Mouse (Mus musculus) stomach, embryonic 16.5 days (tissue): ENCODE results near the gene Klhl36. TPM values are rescaled to one million over a fixed set of nuclear protein-coding genes. Genes with fewer than 3 reads are reported as not detected.
A peak's percentile ranks its signal among the peaks of the same experiment; 100 is the strongest.

Experiments used
- ATAC-seq: fragments of 200-750 bp; cut with Nextera tagmentation; 2 replicates; pipeline ENCODE4 v1.8.0; 2017; ENCODE audit warnings: moderate number of reproducible peaks, moderate TSS enrichment; ENCODE audit not compliant: insufficient read depth, low FRiP score
- H3K27ac ChIP-seq: fragments of 300-500 bp; sonication (generic); 2 replicates; pipeline ENCODE4 v1.5.1; 2014; ENCODE audit warnings: low read length
- H3K27me3 ChIP-seq: fragments of 300-500 bp; sonication (generic); 2 replicates; pipeline ENCODE4 v1.6.1; 2014; ENCODE audit warnings: low read length, control low read depth, mixed read lengths; ENCODE audit not compliant: control insufficient read depth, insufficient read depth
- H3K36me3 ChIP-seq: fragments of 300-500 bp; sonication (generic); 2 replicates; pipeline ENCODE4 v1.6.1; 2014; ENCODE audit warnings: low read length; ENCODE audit not compliant: control insufficient read depth, insufficient read depth
- H3K4me1 ChIP-seq: fragments of 300-500 bp; sonication (generic); 2 replicates; pipeline ENCODE4 v1.6.1; 2014; ENCODE audit warnings: low read length, control low read depth, mixed read lengths; ENCODE audit not compliant: control insufficient read depth, insufficient read depth
- H3K4me2 ChIP-seq: fragments of 300-500 bp; sonication (generic); 2 replicates; pipeline ENCODE4 v1.6.1; 2014; ENCODE audit warnings: low read depth, low read length, mixed read lengths
- H3K4me3 ChIP-seq: fragments of 300-500 bp; sonication (generic); replicated peaks from 2 replicates; pipeline ENCODE4 v1.5.1; 2014; ENCODE audit warnings: mild to moderate bottlenecking, low read length
- H3K9ac ChIP-seq: fragments of 300-500 bp; sonication (generic); 2 replicates; pipeline ENCODE4 v1.6.1; 2014; ENCODE audit warnings: low read length
- H3K9me3 ChIP-seq: fragments of 300-500 bp; sonication (generic); replicated peaks from 2 replicates; pipeline ENCODE4 v1.6.1; 2016; ENCODE audit warnings: low read length, control low read depth; ENCODE audit not compliant: control insufficient read depth
- WGBS: fragments of 180-500 bp; shearing (Covaris S2); extraction: QIAGEN DNeasy Blood & Tissue Kit; methylation state at CpG from one replicate; pipeline ENCODE4 v1.1.7; 2014; 5-methylcytosine and 5-hydroxymethylcytosine counted together
- polyA plus RNA-seq: library from polyadenylated mRNA; unstranded; fragments of >200 nt; fragmentation: Nextera tagmentation; extraction: Ambion mirVana; gene quantifications from 2 replicates; pipeline ENCODE4 v1.2.1, GENCODE M21; 2015

Klhl36 gene
- polyA plus RNA-seq, 1 experiment from 2014 or later = 10.7 TPM

DNA sequence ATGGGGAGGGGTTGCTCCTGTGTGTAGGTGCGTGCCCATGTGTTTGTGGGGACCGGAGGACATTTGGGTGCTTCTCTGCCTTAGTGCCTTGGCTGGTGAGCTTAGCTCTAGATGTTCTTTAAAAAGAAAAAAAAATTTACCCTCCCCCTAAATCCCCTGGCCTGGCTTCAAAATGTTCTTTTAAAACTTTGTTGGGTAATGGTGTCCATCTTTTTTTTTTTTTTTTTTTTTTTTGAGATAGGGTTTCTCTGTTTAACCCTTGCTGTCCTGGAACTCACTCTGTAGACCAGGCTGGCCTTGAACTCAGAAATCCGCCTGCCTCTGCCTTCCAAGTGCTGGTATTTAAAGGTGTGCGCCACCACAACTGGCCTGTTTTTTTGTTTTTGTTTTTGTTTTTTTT is 53.2 kb downstream of the Klhl36 start:
- H3K36me3 ChIP-seq = no peaks in the 10 kb centered on the region
- no peak overlapping the region for H3K27ac ChIP-seq
- no peaks in the 10 kb centered on the region for H3K27me3 ChIP-seq
- peaks cover 53% of the 10 kb centered on the region for H3K4me1 ChIP-seq
- WGBS = 83% methylated on average over 4 of the region's 4 CpGs
- no peak overlapping the region for H3K4me2 ChIP-seq
- no peak for ATAC-seq
- H3K9ac ChIP-seq = no peak overlapping the region
- H3K9me3 ChIP-seq = no peaks in the 10 kb centered on the region
- no peak overlapping the region for H3K4me3 ChIP-seq

DNA sequence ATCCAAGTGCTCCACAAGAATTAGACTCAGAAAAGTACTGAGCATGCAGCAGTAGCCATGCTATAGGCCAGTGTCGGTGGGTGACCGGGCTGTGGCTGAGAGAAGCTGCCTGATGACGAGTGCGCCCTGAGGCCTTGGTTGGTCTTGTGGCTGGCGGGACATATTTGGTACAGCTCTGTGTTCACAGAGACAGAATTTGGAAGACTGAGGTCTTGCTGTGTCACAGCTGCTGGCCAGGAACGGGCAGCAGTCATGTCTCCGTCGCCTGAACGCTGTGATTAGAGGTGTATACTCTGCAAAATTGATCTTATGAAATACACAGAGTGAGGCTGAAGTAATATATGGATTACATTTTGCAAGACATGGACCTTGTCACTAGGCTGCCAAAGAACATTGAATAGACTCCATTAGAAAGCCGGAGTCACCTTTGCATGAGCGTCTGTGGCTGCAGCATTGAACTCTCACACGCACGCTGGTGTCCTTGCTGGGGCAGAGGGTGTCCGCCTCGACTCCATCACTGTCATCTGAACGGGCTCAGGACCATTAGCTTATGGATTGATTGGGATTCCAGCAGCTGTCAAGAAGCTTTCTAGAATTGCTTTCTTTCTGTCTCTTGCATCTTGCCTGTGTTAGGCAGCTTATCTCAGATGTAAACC is 54.3 kb downstream of the Klhl36 start:
- Histone ChIP-seq H3K4me3 (no peak overlapping the region), H3K4me2 (no peak overlapping the region)
- ATAC-seq = no peak; the same call in 1 of the 2 replicates

DNA sequence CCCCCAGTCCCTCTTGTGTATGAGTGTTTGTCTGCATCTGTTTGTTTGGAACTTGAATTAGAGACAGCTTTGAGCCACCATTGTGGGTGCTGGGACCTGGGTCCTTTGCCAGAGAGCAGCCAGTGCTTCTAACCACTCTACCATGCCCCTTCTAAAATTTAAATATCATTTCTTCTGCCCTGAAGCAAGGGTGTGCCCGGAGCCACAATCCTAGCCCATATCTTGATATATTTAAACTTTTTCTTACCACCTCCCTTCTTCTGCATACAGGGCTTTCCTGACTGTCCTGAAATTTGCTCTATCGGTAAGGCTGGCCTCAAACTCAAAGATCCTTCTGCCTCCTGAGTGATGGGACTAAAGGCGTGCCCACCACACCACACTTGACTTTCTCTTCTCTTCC is 55.3 kb downstream of the Klhl36 start:
- 78% methylated on average over 3 of the region's 3 CpGs for WGBS
- no peaks in the 10 kb centered on the region for H3K27me3 ChIP-seq
- H3K27ac ChIP-seq = no peak overlapping the region
- H3K9me3 ChIP-seq = no peaks in the 10 kb centered on the region
- no peak for ATAC-seq
- peaks cover 56% of the 10 kb centered on the region for H3K4me1 ChIP-seq
- H3K9ac ChIP-seq = 0 out of 2 replicates have a peak overlapping the region, but pooled peaks have one; percentile 11
- no peak overlapping the region for H3K4me3 ChIP-seq
- H3K4me2 ChIP-seq = no peak overlapping the region
- H3K36me3 ChIP-seq = no peaks in the 10 kb centered on the region

More for the DNA sequence above, 54.3 kb downstream of the Klhl36 start:
- peak overlapping the region; percentile 6; the same call in 1 of the 2 replicates for H3K9ac ChIP-seq
- H3K27me3 ChIP-seq = no peaks in the 10 kb centered on the region
- no peaks in the 10 kb centered on the region for H3K9me3 ChIP-seq
- no peaks in the 10 kb centered on the region for H3K36me3 ChIP-seq
- H3K4me1 ChIP-seq = peaks cover 61% of the 10 kb centered on the region
- WGBS = 59% methylated on average over 16 of the region's 16 CpGs
- no peak overlapping the region for H3K27ac ChIP-seq

DNA sequence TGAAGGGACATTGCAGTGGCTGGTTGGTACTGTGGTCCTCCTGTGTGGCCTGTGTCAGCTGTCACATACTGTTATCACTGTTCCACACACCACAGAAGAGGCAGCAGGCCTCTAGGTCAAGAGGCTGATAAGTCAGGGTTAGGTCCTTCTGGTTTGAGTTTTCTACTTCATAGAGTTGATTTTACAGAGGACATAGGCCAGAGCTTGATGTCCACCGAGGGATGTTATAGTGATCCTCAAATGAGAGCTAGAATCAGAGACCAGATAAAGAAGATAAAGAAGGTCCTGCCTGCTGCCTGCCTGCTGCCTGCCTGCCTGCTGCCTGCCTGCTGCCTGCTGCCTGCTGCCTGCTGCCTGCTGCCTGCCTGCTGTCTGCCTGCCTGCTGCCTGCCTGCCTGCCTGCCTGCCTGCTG is 56.1 kb downstream of the Klhl36 start:
- no peak overlapping the region for H3K27ac ChIP-seq
- peak; percentile 64; the same call in 1 of the 2 replicates for ATAC-seq
- H3K9me3 ChIP-seq = no peaks in the 10 kb centered on the region
- 61% methylated on average over 1 of the region's 1 CpGs for WGBS
- H3K9ac ChIP-seq = no peak overlapping the region
- H3K27me3 ChIP-seq = no peaks in the 10 kb centered on the region
- peaks cover 48% of the 10 kb centered on the region for H3K4me1 ChIP-seq
- H3K4me2 ChIP-seq = no peak overlapping the region
- H3K4me3 ChIP-seq = no peak overlapping the region
- H3K36me3 ChIP-seq = no peaks in the 10 kb centered on the region

DNA sequence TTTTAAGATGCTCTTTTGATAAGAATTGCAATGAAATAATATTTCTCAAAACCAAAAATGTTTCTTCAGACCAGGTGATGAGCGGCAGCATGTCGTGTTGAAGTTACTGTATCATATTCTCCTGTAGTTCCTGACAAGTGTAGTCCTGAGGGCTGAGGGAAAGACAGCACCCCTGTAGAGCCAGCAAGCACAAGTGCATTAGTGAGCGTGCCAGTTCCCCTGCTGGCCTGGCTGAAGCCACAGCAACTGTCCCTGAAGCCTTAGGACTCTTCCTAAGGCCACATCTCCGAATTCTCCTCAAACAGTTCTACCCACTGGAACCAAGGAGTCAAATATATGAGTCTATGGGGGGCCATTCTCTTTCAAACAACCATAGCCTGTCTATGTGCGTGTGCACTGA is 61.2 kb downstream of the Klhl36 start:
- no peak overlapping the region for H3K27ac ChIP-seq
- no peaks in the 10 kb centered on the region for H3K27me3 ChIP-seq
- H3K4me3 ChIP-seq = no peak overlapping the region
- WGBS = 90% methylated on average over 5 of the region's 5 CpGs
- H3K36me3 ChIP-seq = no peaks in the 10 kb centered on the region
- no peaks in the 10 kb centered on the region for H3K9me3 ChIP-seq
- no peak for ATAC-seq
- peaks cover 15% of the 10 kb centered on the region; the same call in 1 of the 2 replicates for H3K4me1 ChIP-seq
- no peak overlapping the region for H3K9ac ChIP-seq
- no peak overlapping the region for H3K4me2 ChIP-seq

DNA sequence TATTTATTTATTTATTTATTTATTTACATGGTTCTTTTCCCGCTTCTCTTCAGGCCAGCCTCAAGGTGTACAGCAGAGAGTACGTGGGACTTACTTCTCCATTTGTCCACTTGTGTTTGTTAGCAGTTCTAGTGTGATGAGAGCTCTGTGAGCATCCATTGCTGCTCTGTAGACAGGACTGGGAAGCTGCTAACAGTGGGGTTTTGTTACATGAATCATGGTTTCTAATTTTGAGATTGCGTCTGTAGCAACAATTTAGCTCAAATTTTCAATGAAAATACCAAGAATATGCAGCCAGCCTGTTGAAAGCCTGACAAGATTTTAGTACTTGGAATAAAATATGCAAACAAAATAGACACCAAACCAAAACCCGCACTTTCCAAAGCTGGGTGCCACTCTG is 63.4 kb downstream of the Klhl36 start:
- Histone ChIP-seq H3K4me2 (no peak overlapping the region), H3K27me3 (no peaks in the 10 kb centered on the region), H3K9ac (no peak overlapping the region), H3K4me1 (peaks cover 13% of the 10 kb centered on the region; the same call in 1 of the 2 replicates), H3K27ac (no peak overlapping the region), H3K4me3 (no peak overlapping the region), H3K36me3 (no peaks in the 10 kb centered on the region), H3K9me3 (no peaks in the 10 kb centered on the region)
- no peak for ATAC-seq
- 83% methylated on average over 4 of the region's 4 CpGs for WGBS

DNA sequence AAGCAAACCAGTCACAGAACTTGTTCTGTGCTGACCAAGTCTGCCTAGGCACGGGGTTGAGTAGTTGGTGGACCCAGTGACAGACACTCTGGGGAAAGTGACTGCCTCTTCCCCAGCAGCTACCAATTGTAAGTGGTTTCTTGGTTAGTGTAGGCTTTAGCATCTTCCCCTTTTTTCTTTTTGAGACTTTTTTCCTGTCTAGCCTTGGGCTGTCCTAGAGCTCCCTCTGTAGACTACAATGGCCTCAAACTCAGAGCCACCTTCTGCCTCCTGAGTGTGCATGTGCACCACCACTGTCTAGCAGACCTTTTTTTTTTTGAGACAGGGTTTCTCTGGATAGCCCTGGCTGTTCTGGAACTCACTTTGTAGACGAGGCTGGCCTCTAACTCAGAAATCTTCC is 64.4 kb downstream of the Klhl36 start:
- Histone ChIP-seq H3K27me3 (no peaks in the 10 kb centered on the region), H3K27ac (no peak overlapping the region), H3K4me2 (no peak overlapping the region), H3K36me3 (no peaks in the 10 kb centered on the region), H3K4me3 (no peak overlapping the region), H3K9me3 (no peaks in the 10 kb centered on the region), H3K4me1 (peaks cover 4% of the 10 kb centered on the region; the same call in 1 of the 2 replicates), H3K9ac (no peak overlapping the region)
- no peak for ATAC-seq
- WGBS = 84% methylated on average over 2 of the region's 2 CpGs

Other genes with a start within 250 kb of the Klhl36 start
- gene Adad2, start 249.5 kb upstream of the Klhl36 start, polyA plus RNA-seq = 0.06 TPM in 1 of 2 replicates, not detected in the other
- gene Kcng4, start 226.6 kb upstream of the Klhl36 start, polyA plus RNA-seq = 0.10 and 0.18 TPM in 2 replicates
- 33.9 and 38.6 TPM in 2 replicates for gene Wfdc1, start 195.9 kb upstream of the Klhl36 start, polyA plus RNA-seq
- 10.8 and 15.9 TPM in 2 replicates for gene Atp2c2, start 162.3 kb upstream of the Klhl36 start, polyA plus RNA-seq
- gene Tldc1, start 83.8 kb upstream of the Klhl36 start, polyA plus RNA-seq = 14.5 and 16.5 TPM in 2 replicates
- gene Cotl1, start 21.7 kb upstream of the Klhl36 start, polyA plus RNA-seq = 144 and 177 TPM in 2 replicates
- gene Usp10, start 48.1 kb downstream of the Klhl36 start, polyA plus RNA-seq = 118 and 141 TPM in 2 replicates
- 7.4 and 11.0 TPM in 2 replicates for gene Gm20388, start 48.6 kb downstream of the Klhl36 start, polyA plus RNA-seq
- 38.1 and 39.7 TPM in 2 replicates for gene Crispld2, start 130.2 kb downstream of the Klhl36 start, polyA plus RNA-seq
- gene Zdhhc7, start 239.2 kb downstream of the Klhl36 start, polyA plus RNA-seq = 30.2 and 31.1 TPM in 2 replicates